Mouse (Mus musculus): ENCODE measurements around the gene Cstb. TPM values are rescaled to one million over a fixed set of nuclear protein-coding genes. Genes with fewer than 3 reads are reported as not detected.
A peak's percentile ranks its signal among the peaks of the same experiment; 100 is the strongest.
"Not testable (repeated sequence)": the region's sequence is repeated elsewhere in the genome, so short reads cannot be mapped to it uniquely, and the experiment has no call there.

The Cstb gene
- total RNA-seq, 2 experiments from 2014 or later, result 18.5 to 21.2 TPM

- intact Hi-C loops (cut with DNase I; ENCODE audit: low total_unique reads), result no loop called here
- peak; percentile 89 for DNase-seq
These were observed 12.9 kb upstream of the Cstb start, which contains the start of gene Rrp1 for GRCm38 (mm10) chr10:78412319-78413151. Rrp1 (minus strand) TSS chr10:78413043.

GRCm38 (mm10) chr10:78413152-78413520, 12.3 kb upstream of the Cstb start:
- DNase-seq, result no peak
- intact Hi-C loops (cut with DNase I; ENCODE audit: low total_unique reads), result no loop called here

DNA sequence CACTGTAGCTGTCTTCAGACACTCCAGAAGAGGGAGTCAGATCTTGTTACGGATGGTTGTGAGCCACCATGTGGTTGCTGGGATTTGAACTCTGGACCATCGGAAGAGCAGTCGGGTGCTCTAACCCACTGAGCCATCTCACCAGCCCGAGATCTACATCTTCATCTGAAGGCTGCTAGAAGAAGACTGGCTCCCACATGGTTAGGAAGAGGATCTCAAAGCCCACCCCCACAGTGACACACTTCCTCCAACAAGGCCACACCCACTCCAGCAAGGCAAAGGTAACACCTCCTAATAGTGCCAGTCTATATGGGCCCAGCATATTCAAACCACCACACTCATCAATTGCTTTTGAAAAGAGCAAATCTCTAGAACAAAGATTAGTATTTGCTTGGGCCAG, 10.5 kb upstream of the Cstb start:
- DNase-seq; intact Hi-C loops (cut with DNase I; ENCODE audit: low total_unique reads): not testable (repeated sequence)

GRCm38 (mm10) chr10:78417888-78418287, 7.6 kb upstream of the Cstb start:
- intact Hi-C loops (cut with DNase I; ENCODE audit: low total_unique reads), result no loop called here

DNA sequence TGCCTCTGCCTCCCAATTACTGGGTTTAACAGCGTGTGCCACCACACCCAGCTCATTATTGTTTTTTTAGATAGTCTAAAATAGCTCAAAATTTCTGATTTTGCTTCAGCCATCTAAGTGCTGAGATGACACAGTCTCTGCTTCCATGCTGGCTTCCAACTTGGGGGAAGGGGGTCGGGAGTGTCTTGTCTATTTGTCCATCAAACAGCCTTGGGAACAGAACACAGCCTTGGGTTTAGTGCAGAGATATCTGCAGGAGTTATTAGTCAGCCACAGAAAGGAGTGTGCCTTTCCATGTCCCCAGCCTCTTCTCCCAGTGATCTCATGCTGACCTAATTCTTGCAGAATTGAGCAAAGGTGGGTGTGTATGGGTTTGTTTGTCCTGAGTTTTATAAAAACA, 6.7 kb upstream of the Cstb start:
- no peak for DNase-seq
- intact Hi-C loops (cut with DNase I; ENCODE audit: low total_unique reads), result no loop called here

More at GRCm38 (mm10) chr10:78417888-78418287, 7.6 kb upstream of the Cstb start:
- no peak for DNase-seq

DNA sequence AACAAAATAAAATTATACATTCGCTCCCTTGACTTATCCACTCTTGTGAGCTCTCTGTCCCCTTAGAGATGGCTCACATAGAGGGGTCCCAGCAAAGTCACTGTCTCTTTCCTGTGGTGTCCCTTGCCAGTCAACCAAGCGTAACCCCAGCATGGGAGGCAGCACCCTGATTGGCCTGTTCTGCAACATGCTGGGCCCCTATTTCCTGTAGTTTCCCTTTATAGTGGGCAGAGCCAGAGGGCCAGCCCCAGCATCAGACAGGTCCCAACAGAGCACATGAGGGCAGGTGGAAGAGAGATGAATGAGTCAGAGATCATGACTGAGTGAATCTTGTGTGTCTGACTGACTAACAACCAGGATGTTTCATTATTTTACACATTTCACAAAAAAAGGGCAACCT, 4.5 kb upstream of the Cstb start:
- no peak for DNase-seq
- intact Hi-C loops (cut with DNase I; ENCODE audit: low total_unique reads), result no loop called here

DNA sequence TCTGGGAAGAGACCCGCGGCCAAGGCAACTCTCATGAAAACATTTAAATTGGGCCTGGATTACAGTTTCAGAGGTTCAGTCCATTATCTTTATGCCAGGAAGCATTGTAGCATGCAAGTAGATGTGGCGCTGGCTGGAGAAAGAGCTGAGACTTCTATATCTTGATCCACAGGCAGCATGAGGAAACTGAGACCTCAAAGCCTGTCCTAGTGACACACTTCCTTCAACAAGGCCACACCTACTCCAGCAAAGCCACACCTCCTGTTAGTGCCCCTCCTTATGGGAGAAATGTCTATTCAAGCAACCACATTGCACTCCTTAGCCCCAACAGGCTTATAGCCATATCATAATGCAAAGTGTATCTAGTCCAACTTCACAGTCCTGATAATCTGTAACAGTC, 2.9 kb upstream of the Cstb start:
- intact Hi-C loops (cut with DNase I; ENCODE audit: low total_unique reads), result no loop called here
- no peak for DNase-seq

DNA sequence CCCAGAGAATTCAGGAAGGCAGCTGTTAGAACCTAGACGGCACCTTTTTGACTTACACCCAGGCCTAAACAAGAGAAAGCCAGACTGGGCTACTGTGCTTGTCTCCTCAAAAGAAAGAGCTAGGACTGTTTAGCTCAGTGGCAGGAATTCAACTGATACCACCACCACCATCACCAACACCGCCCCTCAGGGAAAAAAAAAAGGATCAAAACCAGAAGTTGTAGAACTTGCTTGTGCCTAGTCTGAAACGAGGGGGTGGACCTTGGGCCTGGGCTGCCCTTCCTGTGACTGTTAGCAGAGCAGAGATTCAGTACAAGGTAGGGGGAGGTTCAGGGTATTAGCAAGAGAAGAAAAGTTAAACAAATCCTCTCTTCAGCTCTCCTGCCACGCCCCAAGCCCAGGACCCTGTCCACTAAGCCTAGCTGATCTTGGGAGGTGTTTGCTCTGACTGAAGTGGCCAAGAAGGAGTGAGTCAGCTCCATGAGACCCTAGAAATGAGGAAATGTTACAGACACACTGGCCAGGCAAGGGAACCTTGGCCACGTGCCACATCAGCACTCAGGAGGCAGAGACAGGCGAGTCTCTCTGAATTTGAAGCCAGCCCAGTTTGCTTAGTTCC, 757 bp downstream of the Cstb start:
- DNase-seq, result no peak
- intact Hi-C loops (cut with DNase I; ENCODE audit: low total_unique reads), result no loop called here

GRCm38 (mm10) chr10:78428070-78428469, 2.6 kb downstream of the Cstb start:
- intact Hi-C loops (cut with DNase I; ENCODE audit: low total_unique reads), result no loop called here
- no peak for DNase-seq

DNA sequence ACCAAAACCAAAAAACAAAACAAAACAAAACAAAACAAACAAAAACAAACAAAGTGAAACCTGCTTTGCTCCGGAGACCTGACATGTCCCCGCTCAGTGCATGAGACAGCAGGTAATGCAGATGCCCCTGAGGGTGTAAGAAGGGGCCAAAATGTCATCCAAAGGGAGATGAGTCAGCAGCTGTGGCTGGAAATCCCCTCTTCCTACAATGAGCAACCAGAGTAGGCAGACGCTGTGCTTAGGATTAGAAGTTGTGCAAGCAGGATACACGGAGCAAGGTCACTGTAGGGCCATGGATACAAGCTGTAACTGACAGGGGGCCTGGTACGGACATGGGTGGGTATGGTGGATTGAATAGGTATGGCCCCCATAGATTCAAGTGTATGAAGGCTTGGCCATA, 3.7 kb downstream of the Cstb start:
- no peak for DNase-seq
- intact Hi-C loops (cut with DNase I; ENCODE audit: low total_unique reads), result no loop called here

DNA sequence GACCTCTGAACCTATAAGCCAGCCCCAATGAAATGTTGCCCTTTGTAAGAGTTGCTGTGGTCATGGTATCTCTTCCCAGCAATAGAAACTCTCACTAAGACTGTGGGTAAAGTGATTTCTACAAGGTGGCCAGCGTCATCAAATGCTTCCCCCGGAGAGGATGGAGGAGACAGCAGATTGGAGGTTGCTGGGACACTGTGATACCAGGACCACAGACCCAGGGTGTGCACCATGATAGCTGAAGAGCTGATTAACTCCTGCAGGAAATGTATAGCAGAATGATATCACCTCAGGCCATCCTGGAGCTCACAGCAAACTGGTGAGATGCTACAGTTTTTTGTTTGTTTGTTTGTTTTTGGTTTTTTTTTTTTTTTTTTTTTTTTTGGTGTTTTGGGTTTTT, 4.3 kb downstream of the Cstb start:
- DNase-seq, result no peak
- intact Hi-C loops (cut with DNase I; ENCODE audit: low total_unique reads), result no loop called here

- DNase-seq, result no peak
- intact Hi-C loops (cut with DNase I; ENCODE audit: low total_unique reads), result no loop called here
These were observed 7.4 kb downstream of the Cstb start for GRCm38 (mm10) chr10:78432853-78433252.

DNA sequence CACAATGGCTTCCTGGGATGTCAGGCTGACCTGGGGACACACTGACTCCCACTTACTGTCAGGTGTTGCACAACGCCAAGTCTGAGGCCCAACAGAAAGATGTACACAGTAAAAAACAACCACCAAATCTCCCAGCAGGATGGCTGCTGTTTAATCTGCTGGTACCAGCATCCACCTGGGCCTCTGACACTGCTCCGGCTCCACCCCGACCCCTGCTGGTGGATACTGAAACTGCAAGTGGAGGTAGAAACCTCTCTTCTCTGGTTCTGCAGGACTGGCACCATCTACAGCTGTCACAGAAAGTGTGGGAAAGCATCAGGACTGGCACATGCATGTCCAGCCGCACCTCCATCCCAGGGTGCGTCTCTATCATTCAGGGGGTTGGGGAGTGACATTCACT, 12.6 kb downstream of the Cstb start:
- DNase-seq, result peak; percentile 78

DNA sequence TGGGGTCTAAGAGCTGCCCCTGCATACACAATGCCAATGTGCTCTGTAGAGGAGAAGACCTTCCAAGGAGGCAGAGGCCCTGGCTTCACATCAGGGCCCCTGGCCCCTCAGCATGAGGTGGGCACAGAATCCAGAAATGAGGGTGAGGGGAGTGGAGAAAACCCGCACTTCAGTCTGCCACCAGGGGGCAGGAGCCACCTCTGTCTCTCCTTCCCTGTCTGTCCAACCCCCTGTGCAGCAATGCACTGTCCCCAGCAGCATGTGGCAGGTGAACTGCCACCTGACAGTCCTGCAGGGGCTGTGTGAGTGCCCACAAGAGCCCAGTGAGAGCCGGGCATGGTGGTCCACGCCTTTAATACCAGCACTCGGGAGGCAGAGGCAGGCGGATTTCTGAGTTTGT, 14.1 kb downstream of the Cstb start:
- no peak for DNase-seq
- intact Hi-C loops (cut with DNase I; ENCODE audit: low total_unique reads), result no loop called here

More for the DNA sequence above, 12.6 kb downstream of the Cstb start:
- intact Hi-C loops (cut with DNase I; ENCODE audit: low total_unique reads), result no loop called here

- no peak for DNase-seq
- intact Hi-C loops (cut with DNase I; ENCODE audit: low total_unique reads), result no loop called here
These were observed 14.5 kb downstream of the Cstb start for GRCm38 (mm10) chr10:78439990-78440389.

GRCm38 (mm10) chr10:78440812-78441211, 15.3 kb downstream of the Cstb start:
- no peak for DNase-seq
- intact Hi-C loops (cut with DNase I; ENCODE audit: low total_unique reads), result no loop called here

DNA sequence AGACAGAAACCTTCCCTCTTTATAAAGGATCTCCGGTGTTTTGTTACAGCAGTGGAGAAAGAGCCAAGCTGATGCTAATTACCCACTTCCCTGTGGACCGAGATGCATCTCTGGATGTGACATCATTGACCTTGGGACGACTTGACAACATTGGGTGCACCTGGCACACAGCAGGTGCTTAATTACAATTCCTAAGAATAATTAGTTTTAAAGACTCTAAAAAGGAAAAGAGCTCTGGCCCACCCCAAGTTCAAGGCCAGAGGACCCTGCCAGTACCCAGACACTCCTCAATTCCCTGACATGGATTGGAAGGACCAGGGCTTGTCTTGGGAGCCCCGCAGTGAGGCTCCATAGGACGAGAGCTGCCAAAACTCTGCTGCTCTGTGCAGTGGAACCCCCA, 16.1 kb downstream of the Cstb start:
- no peak for DNase-seq
- intact Hi-C loops (cut with DNase I; ENCODE audit: low total_unique reads), result no loop called here

DNA sequence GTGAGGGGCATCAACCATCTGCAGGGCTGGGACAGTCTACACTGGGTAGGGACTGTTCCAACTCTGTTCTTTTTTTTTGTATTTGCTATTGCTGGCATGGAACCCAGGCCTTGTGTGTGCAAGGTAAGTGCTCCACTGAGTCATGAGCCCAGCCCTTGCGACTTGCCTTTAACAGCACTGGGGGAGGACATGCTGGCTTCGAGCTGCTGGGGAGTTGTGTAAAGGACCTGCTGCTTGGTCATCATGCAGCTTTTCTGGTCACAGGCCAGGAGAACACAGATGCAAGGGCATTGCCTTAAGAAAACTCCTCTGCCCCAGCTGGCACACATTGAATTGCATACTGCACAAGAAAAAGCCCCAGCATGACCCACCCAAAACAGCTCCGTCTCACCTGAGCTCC, 16.8 kb downstream of the Cstb start:
- DNase-seq, result no peak
- intact Hi-C loops (cut with DNase I; ENCODE audit: low total_unique reads), result no loop called here

DNA sequence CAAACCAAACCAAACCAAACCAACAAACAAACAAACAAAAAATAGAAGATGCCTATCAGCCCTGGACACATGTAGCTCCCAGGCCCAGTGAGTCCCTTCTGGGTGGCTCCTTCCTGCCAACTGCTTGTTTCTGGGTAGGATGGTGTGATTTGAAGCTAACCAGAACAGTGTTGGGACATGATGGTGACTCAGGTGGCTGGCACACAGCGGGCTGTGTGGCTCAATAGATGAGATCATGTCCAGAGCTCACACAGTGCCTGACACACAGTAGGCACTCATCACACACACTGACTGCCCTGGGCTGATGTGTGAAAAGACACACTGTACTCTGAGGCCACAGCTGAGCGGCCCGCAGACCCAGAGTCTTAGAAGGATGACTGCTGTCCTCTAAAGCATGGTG, 20.7 kb downstream of the Cstb start:
- DNase-seq, result no peak
- intact Hi-C loops (cut with DNase I; ENCODE audit: low total_unique reads), result no loop called here

DNA sequence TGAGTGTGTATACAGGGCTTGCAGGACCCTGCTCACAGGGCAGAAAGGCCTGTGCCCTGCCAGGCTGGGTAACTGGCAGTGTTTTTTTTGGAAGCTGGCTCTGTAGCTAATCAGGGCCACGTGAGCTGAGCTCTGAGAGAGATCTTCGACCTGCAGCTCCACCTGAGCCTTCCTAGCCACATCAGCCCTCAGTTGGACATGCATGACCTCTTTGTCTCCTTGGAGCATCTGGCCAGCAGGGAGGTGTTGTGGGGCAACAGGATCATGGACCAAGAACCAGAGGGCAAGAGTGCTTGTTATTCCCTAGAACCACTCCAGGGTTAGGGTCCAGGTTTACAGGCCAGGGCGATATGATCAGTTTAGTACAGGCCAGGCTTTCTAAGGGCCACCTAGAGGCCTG, 21.9 kb downstream of the Cstb start:
- no peak for DNase-seq
- intact Hi-C loops (cut with DNase I; ENCODE audit: low total_unique reads), result no loop called here

DNA sequence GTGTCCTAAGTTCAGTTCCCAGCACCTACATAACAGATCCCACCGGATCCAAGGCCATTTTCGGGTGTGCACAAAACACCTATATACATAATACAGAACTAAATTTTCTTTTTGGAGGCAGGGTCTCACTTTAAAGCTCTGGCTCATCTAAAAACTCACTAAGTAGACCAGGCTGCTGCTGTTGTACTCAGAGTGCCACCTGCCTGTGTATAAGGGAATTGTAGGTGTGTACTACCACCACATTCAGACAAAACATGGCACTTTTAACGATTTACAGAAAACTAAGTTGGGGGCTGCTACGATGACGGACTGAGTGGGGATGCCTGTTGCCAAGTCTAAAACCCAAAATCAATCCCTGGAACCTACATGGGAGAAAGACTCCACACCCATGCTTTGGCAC, 25.3 kb downstream of the Cstb start:
- intact Hi-C loops (cut with DNase I; ENCODE audit: low total_unique reads), result no loop called here
- DNase-seq, result no peak

All from gastrocnemius, postnatal 14 days (tissue).